Mouse (Mus musculus): ENCODE measurements around the gene Emc10.

GRCm38 (mm10) chr7:44484841-44485571 lies 11.3 kb downstream of the Emc10 start:
- TF ChIP-seq POLR2A (IDR thresholded peaks at IDR 0.05; ENCODE audit: low read depth, low read length): no peak
- peak; percentile 95 for TF ChIP-seq CTCF (IDR thresholded peaks at IDR 0.05; ENCODE audit: borderline replicate concordance, insufficient read depth, low read length)

Measured in embryonic fibroblast, embryonic 13.5 days (primary cell).